Mouse (Mus musculus) spleen, postnatal 36 days (tissue): Measurements from ENCODE around the gene Vps4a.
"Not testable (repeated sequence)": the region's sequence is repeated elsewhere in the genome, so short reads cannot be mapped to it uniquely, and the experiment has no call there.

Experiments used
- DNase-seq, 2 experiments: peaks; one replicate each; pipeline ENCODE4 v3.0.0; 2022; ENCODE audit warnings: low spot score in 2 of 2, mixed read lengths in 1 of 2

Gene Vps4a

GRCm38 (mm10) chr8:107030650-107031576, at the start of gene Vps4a:
TSS of gene Vps4a (plus strand) at chr8:107031222.
- DNase-seq: peak; percentile 94 to 95

GRCm38 (mm10) chr8:106985404-106985821, 45.6 kb upstream of the Vps4a start:
- DNase-seq: no peak

GRCm38 (mm10) chr8:106985951-106986350, 45.1 kb upstream of the Vps4a start:
- no peak for DNase-seq

- no peak for DNase-seq
Observed at GRCm38 (mm10) chr8:106987557-106987956, 43.5 kb upstream of the Vps4a start.

GRCm38 (mm10) chr8:106991393-106991792, 39.6 kb upstream of the Vps4a start:
- no peak for DNase-seq

GRCm38 (mm10) chr8:106996339-106996738, 34.7 kb upstream of the Vps4a start:
- DNase-seq: not testable (repeated sequence)

- no peak for DNase-seq
Observed at GRCm38 (mm10) chr8:106997416-106997815, 33.6 kb upstream of the Vps4a start.

GRCm38 (mm10) chr8:106999068-106999467, 32.0 kb upstream of the Vps4a start:
- no peak for DNase-seq

- DNase-seq: peak; percentile 75 to 79
Observed at GRCm38 (mm10) chr8:107002532-107002931, 28.5 kb upstream of the Vps4a start.

- no peak for DNase-seq
Observed at GRCm38 (mm10) chr8:107007795-107008194, 23.2 kb upstream of the Vps4a start.

GRCm38 (mm10) chr8:107012666-107013065, 18.4 kb upstream of the Vps4a start:
- DNase-seq: no peak

- no peak for DNase-seq
Observed at GRCm38 (mm10) chr8:107014915-107015314, 16.1 kb upstream of the Vps4a start.

GRCm38 (mm10) chr8:107023479-107023878, 7.5 kb upstream of the Vps4a start:
- DNase-seq: no peak

GRCm38 (mm10) chr8:107029310-107029709, 1.7 kb upstream of the Vps4a start:
- no peak for DNase-seq

GRCm38 (mm10) chr8:107030058-107030457, 964 bp upstream of the Vps4a start:
- no peak for DNase-seq

- DNase-seq: peak in 1 of 2 experiments; percentile 9
Observed at GRCm38 (mm10) chr8:107031577-107032090, 612 bp downstream of the Vps4a start.

- DNase-seq: not testable (repeated sequence)
Observed at GRCm38 (mm10) chr8:107033609-107034008, 2.6 kb downstream of the Vps4a start.

- DNase-seq: no peak
Observed at GRCm38 (mm10) chr8:107035641-107036040, 4.6 kb downstream of the Vps4a start.

- no peak for DNase-seq
Observed at GRCm38 (mm10) chr8:107036626-107037025, 5.6 kb downstream of the Vps4a start.

- no peak for DNase-seq
Observed at GRCm38 (mm10) chr8:107040632-107041031, 9.6 kb downstream of the Vps4a start.

GRCm38 (mm10) chr8:107045478-107045877, 14.5 kb downstream of the Vps4a start:
- no peak for DNase-seq

GRCm38 (mm10) chr8:107046976-107047375, 16.0 kb downstream of the Vps4a start:
- no peak for DNase-seq
